Mouse (Mus musculus) limb, embryonic 14.5 days (tissue): ENCODE measurements at regions not wholly inside any gene's neighbourhood (a gene's known extent, or its start where the extent isn't known, plus 50 kb on each side); places are given as distances from the start of the nearest gene placed in this dataset.

ENCODE experiments used
- ATAC-seq: fragments of 200-750 bp; cut with Nextera tagmentation; 2 replicates; pipeline ENCODE4 v1.8.0; 2017; ENCODE audit warnings: low read depth, moderate number of reproducible peaks, moderate TSS enrichment; ENCODE audit not compliant: low FRiP score
- DNase-seq: peaks from one replicate; pipeline ENCODE4 v3.0.0-alpha.2; 2015; ENCODE audit warnings: low spot score
- H3K27ac ChIP-seq: fragments of 300-500 bp; sonication (generic); replicated peaks from 2 replicates; pipeline ENCODE4 v1.5.1; 2014; ENCODE audit warnings: low read depth, mild to moderate bottlenecking, low read length, moderate library complexity, mixed read lengths
- H3K27me3 ChIP-seq: fragments of 300-500 bp; sonication (generic); 2 replicates; pipeline ENCODE4 v1.6.1; 2014; ENCODE audit warnings: low read length, mixed read lengths; ENCODE audit not compliant: control insufficient read depth, insufficient read depth
- H3K36me3 ChIP-seq: fragments of 300-500 bp; sonication (generic); 2 replicates; pipeline ENCODE4 v1.6.1; 2014; ENCODE audit warnings: mild to moderate bottlenecking, low read length, moderate library complexity, mixed read lengths; ENCODE audit not compliant: control insufficient read depth, insufficient read depth
- H3K4me1 ChIP-seq: fragments of 300-500 bp; sonication (generic); 2 replicates; pipeline ENCODE4 v1.6.1; 2014; ENCODE audit warnings: antibody characterized with exemption, low read length, mixed read lengths; ENCODE audit not compliant: control insufficient read depth, insufficient read depth
- H3K4me2 ChIP-seq: fragments of 300-500 bp; sonication (generic); replicated peaks from 2 replicates; pipeline ENCODE4 v1.6.1; 2014; ENCODE audit warnings: low read depth, mild to moderate bottlenecking, low read length, moderate library complexity; ENCODE audit not compliant: severe bottlenecking
- H3K4me3 ChIP-seq: fragments of 300-500 bp; sonication (generic); replicated peaks from 2 replicates; pipeline ENCODE4 v1.5.1; 2014; ENCODE audit warnings: low read length
- H3K9ac ChIP-seq: fragments of 300-500 bp; sonication (generic); 2 replicates; pipeline ENCODE4 v1.6.1; 2014; ENCODE audit warnings: mild to moderate bottlenecking, low read depth, low read length, moderate library complexity; ENCODE audit not compliant: severe bottlenecking
- H3K9me3 ChIP-seq: fragments of 300-500 bp; sonication (generic); 2 replicates; pipeline ENCODE4 v1.6.1; 2016; ENCODE audit warnings: low read length; ENCODE audit not compliant: control insufficient read depth
- POLR2A ChIP-seq: fragments of 200-500 bp; IDR thresholded peaks from 2 replicates; pipeline ENCODE4 v1.8.0; 2012; ENCODE audit warnings: inconsistent platforms, mild to moderate bottlenecking, moderate library complexity, borderline replicate concordance; ENCODE audit not compliant: insufficient read depth, insufficient read length; ENCODE audit errors: extremely low read depth
- WGBS: fragments of 180-500 bp; shearing (Covaris S2); extraction: QIAGEN DNeasy Blood & Tissue Kit; methylation state at CpG from one replicate; pipeline ENCODE4 v1.1.7; 2014; 5-methylcytosine and 5-hydroxymethylcytosine counted together

- Histone ChIP-seq H3K4me1 (no peaks in the 10 kb centered on the region), H3K4me3 (no peak overlapping the region), H3K9ac (no peak overlapping the region), H3K27ac (no peak overlapping the region), H3K9me3 (no peaks in the 10 kb centered on the region), H3K36me3 (no peaks in the 10 kb centered on the region), H3K4me2 (no peak overlapping the region), H3K27me3 (no peaks in the 10 kb centered on the region)
- no peak for TF ChIP-seq POLR2A
- WGBS, result 81% methylated on average over 2 of the region's 2 CpGs
- DNase-seq (no peak), ATAC-seq (no peak)
Measured at GRCm38 (mm10) chr11:44285961-44286360, 113.9 kb upstream of the Il12b start.

DNA sequence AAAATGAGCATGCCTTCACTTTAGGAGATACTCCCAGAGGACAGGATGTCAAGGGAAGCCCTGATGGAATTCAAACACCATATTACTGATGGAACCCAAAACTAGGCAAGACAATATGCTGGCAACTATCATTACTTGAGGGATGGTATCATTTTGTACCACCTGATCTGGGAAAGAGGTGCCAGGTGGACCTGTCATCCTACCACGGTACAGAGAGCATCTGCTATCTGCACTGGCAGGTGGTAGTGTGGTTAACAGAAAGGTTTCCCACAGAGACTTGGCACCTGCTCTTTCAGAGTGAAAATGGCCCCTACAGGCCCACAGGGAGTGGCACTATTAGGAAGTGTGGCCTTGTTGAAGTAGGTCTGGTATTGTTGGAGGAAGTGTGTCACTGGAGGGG lies 111.0 kb upstream of the Il12b start:
- TF ChIP-seq POLR2A, result no peak
- Histone ChIP-seq H3K27me3 (no peaks in the 10 kb centered on the region), H3K36me3 (no peaks in the 10 kb centered on the region), H3K4me2 (no peak overlapping the region), H3K4me1 (no peaks in the 10 kb centered on the region), H3K9ac (no peak overlapping the region), H3K9me3 (no peaks in the 10 kb centered on the region), H3K4me3 (no peak overlapping the region), H3K27ac (no peak overlapping the region)
- ATAC-seq, result no peak
- no peak for DNase-seq
- 78% methylated on average over 1 of the region's 1 CpGs for WGBS

DNA sequence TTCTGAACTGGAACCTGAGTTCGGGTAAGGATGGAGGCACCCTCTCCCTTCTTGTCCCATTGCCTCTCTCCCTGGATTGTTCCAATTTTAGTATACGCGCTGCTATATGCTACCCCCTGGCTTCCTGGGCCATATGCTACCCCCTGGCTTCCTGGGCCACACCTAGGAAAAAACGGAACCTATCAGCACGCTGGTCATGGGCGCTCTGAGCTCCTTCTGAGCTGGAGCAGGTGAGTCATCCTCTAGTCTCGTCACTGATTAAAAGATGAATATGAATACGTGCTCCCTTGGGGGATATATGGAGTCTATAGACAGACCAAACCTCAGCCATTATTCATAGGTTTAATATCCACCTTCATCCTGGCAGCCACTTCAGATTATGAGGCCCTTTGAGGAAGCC lies 96.1 kb upstream of the Il12b start:
- Histone ChIP-seq H3K4me2 (no peak overlapping the region), H3K4me3 (no peak overlapping the region), H3K36me3 (no peaks in the 10 kb centered on the region), H3K27ac (no peak overlapping the region), H3K9ac (no peak overlapping the region), H3K4me1 (no peaks in the 10 kb centered on the region), H3K9me3 (no peaks in the 10 kb centered on the region), H3K27me3 (no peaks in the 10 kb centered on the region)
- WGBS, result 87% methylated on average over 8 of the region's 8 CpGs
- ATAC-seq (no peak), DNase-seq (no peak)
- no peak for TF ChIP-seq POLR2A

- DNase-seq, result no peak
- Histone ChIP-seq H3K27me3 (no peaks in the 10 kb centered on the region), H3K4me1 (no peaks in the 10 kb centered on the region), H3K9me3 (no peaks in the 10 kb centered on the region), H3K4me3 (no peak overlapping the region), H3K4me2 (no peak overlapping the region), H3K36me3 (no peaks in the 10 kb centered on the region), H3K9ac (no peak overlapping the region), H3K27ac (no peak overlapping the region)
- no peak for ATAC-seq
- TF ChIP-seq POLR2A, result no peak
- WGBS, result 88% methylated on average over 8 of the region's 8 CpGs
Measured at GRCm38 (mm10) chr11:44316061-44316460, 83.8 kb upstream of the Il12b start.

DNA sequence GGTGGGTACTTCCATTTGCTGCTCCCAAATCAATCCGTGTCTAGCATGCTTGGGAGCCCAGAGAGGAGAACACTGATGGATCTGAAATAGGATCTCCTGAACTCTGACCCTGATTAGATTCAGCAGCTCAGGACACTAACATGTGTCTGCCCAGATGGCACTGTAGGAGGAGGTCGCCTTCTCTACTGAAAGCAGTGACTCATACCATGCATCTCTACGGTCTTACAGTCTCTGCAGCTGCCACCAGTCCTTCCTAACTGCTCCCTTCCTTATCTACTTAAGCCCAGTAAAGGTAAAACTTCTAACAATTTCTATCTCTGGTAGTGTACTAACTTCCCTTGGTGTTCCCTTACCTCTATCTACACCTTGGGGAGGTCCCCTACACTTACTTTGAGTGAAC lies 80.7 kb upstream of the Il12b start:
- Histone ChIP-seq H3K4me2 (no peak overlapping the region), H3K9me3 (no peaks in the 10 kb centered on the region), H3K36me3 (no peaks in the 10 kb centered on the region), H3K4me1 (no peaks in the 10 kb centered on the region), H3K27ac (no peak overlapping the region), H3K9ac (no peak overlapping the region), H3K27me3 (no peaks in the 10 kb centered on the region), H3K4me3 (no peak overlapping the region)
- ATAC-seq, result no peak
- no peak for TF ChIP-seq POLR2A
- DNase-seq, result no peak
- 83% methylated on average over 3 of the region's 3 CpGs for WGBS

DNA sequence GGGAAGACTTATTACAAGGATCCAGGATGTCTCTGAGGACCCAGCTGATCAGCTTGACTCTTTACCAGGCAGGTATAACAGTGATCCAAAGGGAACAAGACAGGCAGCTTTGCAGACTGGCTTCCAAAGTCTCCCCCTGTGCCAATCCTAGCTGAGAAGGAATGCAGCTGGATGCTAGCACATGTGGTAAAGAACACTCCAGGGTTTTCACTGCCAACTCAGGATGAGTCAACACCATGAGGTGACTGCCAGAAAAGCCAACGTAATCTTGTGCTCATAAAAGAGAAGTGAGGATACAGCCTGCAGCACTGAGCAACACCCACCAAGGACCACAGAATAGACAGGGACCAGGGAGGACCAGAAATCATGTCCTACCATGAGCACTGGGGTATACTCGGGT lies 76.5 kb upstream of the Il12b start:
- ATAC-seq (no peak), DNase-seq (no peak)
- Histone ChIP-seq H3K9ac (no peak overlapping the region), H3K9me3 (no peaks in the 10 kb centered on the region), H3K4me2 (no peak overlapping the region), H3K4me1 (no peaks in the 10 kb centered on the region), H3K27ac (no peak overlapping the region), H3K4me3 (no peak overlapping the region), H3K36me3 (no peaks in the 10 kb centered on the region), H3K27me3 (no peaks in the 10 kb centered on the region)
- 67% methylated on average over 2 of the region's 2 CpGs for WGBS
- no peak for TF ChIP-seq POLR2A
